Mouse (Mus musculus): ENCODE measurements around the gene Syt12.
A peak's percentile ranks its signal among the peaks of the same experiment; 100 is the strongest.

Gene Syt12

DNA sequence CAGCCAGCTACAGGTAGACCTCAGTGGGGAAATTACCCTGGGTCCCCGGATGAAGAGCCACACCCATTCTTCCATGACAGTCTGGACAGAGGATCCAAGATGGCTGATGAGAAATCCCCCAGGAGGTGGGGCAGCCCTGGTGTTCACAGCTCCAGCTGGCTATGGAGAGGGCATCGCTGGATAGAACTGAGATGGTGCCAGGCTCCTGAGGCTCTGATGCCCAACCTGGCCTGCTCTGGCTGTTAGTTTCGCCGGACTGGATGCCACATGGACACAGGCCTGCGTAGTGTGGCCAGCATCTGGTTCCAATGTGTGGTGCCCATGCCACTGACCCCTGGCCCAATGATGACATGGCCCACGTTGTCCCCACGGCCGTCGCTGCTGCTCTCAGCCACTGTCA lies 29.8 kb downstream of the Syt12 start:
- DNase-seq (ENCODE audit: low read depth, low spot score) = no peak

DNA sequence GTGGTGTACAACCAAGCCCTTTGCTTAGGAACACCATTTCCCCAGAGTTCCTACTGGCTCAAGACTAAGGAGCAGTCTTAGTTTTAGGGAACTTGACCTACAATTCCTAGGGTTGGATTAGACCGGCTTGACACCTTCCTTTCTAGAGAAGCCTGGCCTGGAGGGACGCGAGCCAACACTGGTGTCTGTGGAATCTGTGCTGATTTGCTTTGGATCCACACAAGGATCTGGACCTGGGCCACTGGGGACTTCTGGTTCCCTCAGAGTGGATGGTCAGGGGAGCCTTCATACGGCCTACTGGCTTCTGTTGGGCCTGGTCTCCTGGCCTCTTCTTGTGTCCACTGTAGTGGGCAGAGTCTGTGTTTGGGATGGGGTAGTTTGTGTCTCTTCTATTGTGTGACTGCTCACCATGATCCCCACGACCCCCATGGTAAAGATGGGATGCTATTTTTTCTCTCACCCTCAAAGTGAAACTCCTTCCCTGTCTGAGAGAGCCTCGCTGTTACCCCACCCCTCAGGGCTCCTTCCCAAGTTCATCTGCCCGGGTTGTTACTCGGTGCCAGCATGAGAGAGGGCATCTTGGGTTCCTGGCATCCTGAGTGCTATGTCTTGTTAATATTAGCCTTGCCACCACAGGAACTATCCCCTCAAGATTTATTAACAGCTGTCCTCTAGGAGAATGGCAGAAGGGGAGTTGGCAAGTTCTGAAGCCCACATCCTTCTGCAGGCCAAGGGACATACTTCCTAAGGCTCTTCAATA lies 30.4 kb downstream of the Syt12 start:
- DNase-seq (ENCODE audit: low read depth, low spot score) = no peak

- peak; percentile 38 for DNase-seq (ENCODE audit: low read depth, low spot score)
Observed at GRCm38 (mm10) chr19:4442408-4442807, 34.8 kb downstream of the Syt12 start.

- DNase-seq (ENCODE audit: low read depth, low spot score) = no peak
Observed at GRCm38 (mm10) chr19:4441621-4442161, 35.6 kb downstream of the Syt12 start.

DNA sequence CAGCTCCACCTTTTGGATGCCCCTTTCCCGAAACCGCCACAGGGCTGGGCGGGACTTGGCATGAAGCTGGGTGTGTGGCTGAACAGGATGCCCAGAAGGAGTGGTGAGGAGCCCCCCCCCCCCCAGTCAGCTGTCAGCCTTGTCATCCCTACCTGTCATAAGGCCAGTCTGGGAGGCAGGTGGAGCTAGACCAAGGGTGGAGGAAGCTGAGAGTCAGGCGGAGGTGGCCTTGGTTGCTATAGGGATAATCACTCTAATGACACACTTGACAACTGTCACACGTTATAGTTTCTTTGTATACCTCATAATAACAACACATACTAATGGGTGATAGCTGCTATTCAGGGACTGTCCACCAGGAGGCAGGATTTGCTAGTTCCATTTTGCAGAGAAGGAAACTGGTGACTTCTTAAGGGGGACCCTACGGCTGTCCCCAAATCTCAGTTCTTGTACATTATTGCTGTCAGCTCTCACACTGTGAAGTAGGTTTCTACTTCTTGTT lies 36.1 kb downstream of the Syt12 start:
- DNase-seq (ENCODE audit: low read depth, low spot score) = peak; percentile 45

DNA sequence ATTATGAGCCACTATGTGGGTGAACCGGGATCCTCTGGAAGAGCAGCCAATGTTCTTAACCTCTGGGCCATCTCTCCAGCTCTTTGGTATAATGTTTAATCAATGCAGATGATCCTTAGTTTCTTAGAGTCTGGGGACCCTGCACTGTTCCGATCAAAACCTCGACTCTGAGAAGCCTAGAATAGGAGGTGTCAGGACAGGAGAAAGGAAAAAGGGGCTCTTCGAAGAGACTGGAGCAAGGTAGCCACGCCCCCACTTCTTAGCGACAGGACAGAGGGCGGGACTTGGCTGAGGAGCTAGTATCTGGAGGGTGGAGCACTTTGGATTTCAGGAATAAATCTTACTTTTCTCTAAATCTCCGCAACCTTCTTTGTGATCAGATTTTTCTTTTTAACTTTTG lies 37.0 kb downstream of the Syt12 start:
- no peak for DNase-seq (ENCODE audit: low read depth, low spot score)

DNA sequence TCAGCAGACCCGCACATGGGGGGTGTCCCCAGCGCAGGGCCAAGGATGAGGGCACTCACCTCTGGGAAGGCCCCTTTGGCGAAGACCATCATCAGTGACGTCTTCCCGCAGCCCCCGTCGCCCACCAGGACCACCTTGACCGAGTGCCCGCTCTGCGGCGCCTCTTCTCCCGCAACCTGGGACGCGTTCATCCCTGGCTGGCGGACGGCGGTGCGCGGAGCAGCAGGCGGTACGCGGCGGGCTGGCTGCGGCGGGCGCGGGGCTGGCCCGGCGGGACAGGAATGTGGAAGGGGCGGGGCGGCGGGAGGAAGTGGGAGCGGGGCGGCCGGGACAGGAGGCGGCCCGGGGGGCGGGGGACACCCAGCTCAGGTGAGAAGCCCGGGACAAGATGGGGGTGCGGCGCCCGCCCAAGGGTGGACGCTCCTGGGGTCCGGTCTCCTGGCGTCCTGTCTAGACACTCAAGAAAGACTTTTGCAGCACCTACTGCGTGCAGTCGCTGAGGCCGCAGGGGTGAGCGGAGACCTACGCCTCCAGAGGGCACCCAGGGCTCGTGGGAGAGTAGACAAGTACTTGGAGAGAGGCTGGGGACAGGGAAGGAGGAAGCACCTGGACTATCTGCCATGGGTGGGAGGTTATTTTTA lies 38.0 kb downstream of the Syt12 start, which contains the start of gene Rhod:
Gene Rhod (minus strand): TSS at position 272 of the 641 bp plus-strand sequence.
- DNase-seq (ENCODE audit: low read depth, low spot score) = no peak

DNA sequence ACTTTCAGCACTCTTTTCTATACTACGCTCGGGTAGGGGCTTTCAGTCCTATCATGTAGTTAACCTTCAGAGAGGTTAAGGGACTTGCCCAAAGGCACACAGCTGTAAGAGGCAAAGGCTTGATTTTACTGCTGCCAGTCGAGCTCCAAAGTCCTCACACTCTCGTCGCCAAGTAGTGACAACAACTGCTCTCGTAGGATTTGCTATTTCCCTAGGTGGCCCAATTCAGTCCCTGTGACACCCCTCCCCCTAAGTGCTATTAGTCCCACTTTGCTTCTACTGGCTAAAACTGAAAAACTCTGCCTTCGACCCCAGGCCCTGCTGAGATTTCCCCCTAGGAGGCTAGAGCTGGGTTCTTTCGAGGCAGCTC lies 38.5 kb downstream of the Syt12 start:
- DNase-seq (ENCODE audit: low read depth, low spot score) = no peak

DNA sequence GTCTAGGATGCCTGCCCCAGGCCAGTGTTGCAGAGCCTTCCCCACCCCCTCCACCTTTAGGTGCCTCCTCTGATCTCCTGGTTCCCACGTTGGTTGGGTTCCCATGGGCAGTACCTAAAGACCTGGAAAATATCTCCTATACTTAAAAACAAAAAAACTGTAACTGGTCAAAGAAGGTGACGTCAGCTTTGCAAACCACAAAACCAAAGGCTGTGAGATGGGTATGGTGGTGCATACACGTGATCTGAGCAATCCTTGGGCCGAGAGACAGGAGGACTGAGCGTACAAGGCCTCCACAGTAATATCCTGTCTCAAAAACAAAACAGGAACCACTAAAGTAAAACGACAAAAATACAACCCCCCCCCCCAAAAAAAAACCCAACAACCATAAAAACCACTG lies 39.4 kb downstream of the Syt12 start:
- DNase-seq (ENCODE audit: low read depth, low spot score) = no peak

GRCm38 (mm10) chr19:4436254-4436653 lies 41.0 kb downstream of the Syt12 start:
- no peak for DNase-seq (ENCODE audit: low read depth, low spot score)

DNA sequence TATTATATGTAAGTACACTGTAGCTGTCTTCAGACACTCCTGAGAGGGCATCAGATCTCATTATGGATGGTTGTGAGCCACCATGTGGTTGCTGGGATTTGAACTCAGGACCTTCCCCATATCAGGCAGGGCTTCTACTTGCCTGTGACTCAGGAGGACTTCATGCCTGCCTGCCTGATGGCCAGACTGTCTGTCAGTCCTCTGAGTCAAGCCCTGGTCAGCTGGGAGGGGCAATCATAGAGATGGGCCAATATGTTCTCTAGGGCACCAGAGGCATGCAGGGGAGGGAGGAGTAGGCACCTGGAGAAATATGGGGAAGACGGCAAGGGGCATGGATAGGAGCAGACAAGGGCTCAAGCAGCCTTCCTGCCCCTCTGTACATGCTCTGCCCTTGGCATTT lies 42.2 kb downstream of the Syt12 start:
- DNase-seq (ENCODE audit: low read depth, low spot score) = no peak

DNA sequence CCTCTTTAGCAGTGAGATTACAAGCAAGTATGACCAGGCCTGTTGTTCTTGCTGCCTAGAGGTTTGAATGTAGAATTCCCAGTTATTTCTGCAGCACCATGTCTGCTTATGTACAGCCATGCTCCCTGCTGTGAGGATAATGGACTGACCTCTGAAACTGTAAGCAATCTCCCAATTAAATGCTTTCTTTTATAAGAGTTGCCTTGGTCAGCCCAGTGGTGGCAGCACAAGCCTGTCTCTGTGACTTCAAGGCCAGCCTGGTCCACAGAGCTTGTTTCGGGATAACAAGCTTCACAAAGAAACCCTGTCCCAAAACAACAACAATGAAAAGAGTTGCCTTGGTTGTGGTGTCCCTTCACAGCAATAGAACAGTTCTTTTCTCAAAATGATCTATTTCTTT lies 43.5 kb downstream of the Syt12 start:
- DNase-seq (ENCODE audit: low read depth, low spot score) = no peak

DNA sequence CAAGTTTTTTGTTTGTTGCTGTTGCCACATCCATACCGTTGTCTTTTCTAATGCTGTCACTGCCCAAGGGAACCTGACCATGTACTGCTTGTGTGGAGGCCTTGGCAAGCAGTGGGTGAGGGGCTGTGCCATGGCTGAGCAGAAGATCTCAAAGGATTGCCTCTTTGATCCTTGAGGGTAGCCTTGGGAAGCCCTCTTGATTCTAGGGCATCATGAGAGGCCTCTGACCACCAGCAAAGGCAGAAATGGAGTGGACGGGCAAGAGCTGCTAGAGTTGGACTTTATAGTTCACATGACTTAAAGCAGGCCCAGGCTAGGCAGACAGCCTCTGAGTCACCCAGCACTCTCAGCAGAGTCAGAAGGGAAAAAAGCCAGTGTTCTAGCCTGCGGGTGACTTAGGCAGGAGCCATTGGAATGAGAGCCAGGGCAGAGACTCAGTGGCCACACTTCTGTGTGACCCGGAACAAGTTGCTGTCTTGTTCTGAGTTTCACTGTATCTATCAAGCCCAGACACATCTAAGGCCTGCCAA lies 47.1 kb downstream of the Syt12 start:
- no peak for DNase-seq (ENCODE audit: low read depth, low spot score)

DNA sequence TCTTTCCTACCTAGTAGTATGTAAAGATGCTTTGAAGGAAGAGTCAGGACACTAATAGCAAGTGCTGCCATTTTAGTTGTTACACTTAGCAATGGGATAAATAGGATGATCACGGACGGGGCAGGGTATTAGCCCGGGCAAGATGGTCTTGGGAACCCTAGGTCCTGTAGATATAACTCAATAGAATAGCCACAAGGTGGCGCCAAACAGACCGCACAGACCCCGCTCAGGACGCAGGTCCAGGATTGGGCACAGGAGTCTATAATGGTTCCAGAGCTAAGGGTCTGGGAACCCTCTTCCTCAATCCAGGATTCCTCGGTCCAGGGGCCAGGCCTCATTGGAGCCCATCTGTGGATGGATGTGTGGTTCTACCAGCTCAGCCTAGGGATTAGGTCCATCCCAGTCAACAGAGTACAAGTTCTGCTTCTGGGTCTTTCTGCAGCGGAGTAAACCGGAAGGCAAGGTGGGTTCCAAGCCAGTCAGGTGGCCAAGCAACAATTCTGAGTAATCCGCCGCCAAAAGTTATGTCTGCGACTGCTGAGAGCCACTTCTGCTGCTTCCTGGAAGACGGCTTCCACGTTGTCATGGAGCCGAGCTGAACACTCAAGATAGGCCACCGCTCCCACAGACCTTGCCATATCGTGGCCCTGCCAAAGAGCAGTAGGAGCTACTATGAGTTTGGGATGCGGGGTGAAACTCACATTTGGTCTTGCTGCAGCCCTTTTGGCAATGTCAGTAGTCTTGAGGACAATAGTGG lies 51.5 kb downstream of the Syt12 start:
- peak; percentile 20 for DNase-seq (ENCODE audit: low read depth, low spot score)

DNA sequence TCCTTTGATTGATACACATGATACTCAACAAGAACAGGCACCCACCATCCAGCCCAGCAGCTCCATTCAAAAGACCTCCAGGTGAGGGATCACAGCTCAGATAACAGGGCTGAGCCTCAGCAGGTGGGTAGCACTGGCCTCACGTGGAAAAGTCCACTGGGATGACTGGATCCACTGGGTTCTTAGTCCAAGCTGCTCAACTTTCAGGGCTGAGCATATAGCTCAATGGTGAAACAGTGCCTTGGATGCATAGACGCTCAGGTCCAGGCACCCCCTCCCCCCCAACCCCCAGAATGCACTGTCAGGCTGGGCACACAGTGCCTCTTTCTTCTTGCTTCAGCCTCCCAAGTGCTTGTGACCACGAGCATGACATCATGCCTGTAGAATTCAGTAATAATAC lies 54.2 kb downstream of the Syt12 start:
- no peak for DNase-seq (ENCODE audit: low read depth, low spot score)

DNA sequence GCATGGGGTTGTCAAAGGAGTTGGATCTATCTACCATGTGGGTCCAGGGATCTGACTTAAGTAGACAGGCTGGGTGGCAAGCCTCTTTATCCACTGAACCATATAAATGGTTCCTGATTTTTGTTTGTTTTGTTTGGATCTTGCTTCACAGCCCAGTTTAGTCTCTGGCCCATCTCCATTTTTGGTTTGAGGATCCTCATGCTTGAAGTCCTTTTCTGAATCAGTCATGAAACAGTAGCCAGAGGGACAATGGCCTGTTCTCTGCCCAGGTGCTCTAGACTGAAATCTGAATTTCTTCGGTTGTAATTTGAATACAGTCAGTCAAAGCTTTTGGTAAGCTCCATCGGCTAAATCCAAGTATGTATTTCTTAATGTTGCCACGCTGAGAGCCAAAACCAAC lies 54.7 kb downstream of the Syt12 start:
- no peak for DNase-seq (ENCODE audit: low read depth, low spot score)

- no peak for DNase-seq (ENCODE audit: low read depth, low spot score)
Observed at GRCm38 (mm10) chr19:4420153-4420910, 56.9 kb downstream of the Syt12 start.

DNA sequence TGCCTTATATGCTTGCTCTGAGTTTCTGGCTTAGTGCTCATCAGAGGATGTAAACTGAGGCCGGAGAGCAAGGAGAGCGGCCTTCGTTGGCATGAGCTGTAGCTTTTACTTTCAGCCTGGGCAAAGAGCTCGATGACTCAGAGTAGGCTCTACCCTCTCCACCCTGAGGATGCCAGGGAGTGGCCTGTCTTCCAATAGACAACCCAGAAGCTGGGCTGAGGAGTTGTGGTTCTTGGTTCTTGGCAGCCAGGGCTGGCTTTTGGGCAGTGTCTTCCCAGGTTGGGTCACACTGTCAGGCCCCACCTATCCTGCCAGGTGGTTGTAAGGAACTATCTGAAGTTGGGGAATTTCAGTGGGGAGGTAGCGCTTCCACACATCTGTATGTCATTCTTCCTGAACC lies 57.5 kb downstream of the Syt12 start:
- no peak for DNase-seq (ENCODE audit: low read depth, low spot score)

- DNase-seq (ENCODE audit: low read depth, low spot score) = no peak
Observed at GRCm38 (mm10) chr19:4417713-4418112, 59.5 kb downstream of the Syt12 start.

DNA sequence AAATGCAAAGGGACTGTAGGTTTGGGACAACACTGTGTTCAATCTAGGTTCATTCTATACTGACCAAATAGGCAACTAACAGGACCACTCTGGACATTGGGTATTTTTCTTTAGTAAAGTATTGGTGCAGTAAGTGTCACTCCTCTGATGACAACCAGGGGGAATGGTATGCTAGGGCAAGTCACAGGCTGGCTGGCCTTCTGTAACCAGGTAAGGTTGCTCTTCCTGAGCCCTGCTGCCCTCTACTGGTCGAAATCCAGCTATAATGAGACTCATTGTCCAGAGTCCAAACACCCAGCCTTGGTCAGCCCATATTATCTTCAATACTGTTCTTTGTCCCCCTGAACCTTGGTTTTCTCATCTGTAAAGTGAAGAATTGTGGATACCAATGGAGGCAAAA lies 60.1 kb downstream of the Syt12 start:
- no peak for DNase-seq (ENCODE audit: low read depth, low spot score)

DNA sequence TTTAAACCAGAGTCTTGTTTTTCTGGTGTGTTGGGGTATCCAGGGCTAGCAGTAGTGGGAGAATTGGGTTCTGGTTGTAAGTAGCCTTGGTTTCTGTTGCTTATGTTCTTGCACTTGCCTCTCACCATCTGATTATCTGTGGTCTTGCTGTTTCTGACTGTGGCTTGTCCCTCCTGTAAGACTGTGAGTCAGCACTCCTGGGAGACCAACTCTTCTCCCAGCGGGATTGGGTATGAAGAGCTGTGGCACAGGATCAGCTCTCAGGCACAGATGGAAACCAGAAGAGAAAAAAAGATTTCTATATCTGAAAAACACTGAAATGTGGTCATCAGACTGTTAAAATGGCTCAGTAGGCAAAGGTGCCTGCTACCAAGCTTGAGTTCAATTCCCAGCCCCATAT lies 62.6 kb downstream of the Syt12 start:
- DNase-seq (ENCODE audit: low read depth, low spot score) = no peak
